Mouse (Mus musculus) skeletal muscle tissue, adult 2 months (tissue): ENCODE measurements around the gene Cnbp.

Source experiments
- DNase-seq: peaks from one replicate; pipeline ENCODE4 v3.0.0-alpha.2; 2012; ENCODE audit warnings: low read depth, low spot score

The Cnbp gene

DNA sequence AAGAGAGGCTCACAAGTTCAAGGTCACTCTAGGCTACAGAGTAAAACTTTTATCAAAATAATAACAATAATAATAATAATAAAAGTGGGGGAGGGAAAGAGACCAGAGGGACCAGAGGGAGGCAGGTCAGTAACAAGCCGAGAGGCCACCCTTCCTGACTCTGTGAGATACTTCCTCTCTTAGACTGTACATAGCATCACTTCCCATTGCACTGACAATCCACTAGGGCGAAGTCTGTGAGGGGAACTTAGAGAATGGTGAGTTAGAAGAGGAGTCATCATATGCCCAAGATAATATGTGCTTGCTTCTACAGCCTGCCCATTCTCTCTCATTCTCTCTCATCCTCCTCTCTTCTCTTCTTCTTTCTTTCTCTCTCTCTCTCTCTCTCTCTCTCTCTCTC, 44.9 kb downstream of the Cnbp start:
- DNase-seq: no peak

GRCm38 (mm10) chr6:87805448-87805847, 45.5 kb downstream of the Cnbp start:
- DNase-seq: no peak

- no peak for DNase-seq
These were observed 46.0 kb downstream of the Cnbp start for GRCm38 (mm10) chr6:87804886-87805285.

GRCm38 (mm10) chr6:87804036-87804435, 46.9 kb downstream of the Cnbp start:
- no peak for DNase-seq

DNA sequence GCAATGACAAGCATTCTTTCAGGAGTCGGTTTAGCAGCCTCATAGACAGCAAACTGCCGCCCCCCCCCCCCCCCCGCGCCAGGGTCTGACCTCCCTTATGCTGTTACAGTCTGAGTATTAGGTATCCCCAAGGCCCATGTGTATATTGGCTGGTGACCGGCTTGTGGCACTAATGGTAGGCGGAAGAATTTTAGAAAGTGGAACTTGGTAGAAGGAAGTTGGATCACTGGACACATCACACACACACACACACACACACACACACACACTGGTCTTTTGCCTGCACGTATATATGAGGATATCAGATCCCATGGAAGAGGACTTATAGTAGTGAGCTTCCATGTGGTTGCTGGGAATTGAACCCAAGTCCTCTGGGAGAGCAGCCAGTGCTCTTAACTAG, 48.4 kb downstream of the Cnbp start:
- no peak for DNase-seq

GRCm38 (mm10) chr6:87799576-87799975, 51.3 kb downstream of the Cnbp start:
- DNase-seq: no peak

DNA sequence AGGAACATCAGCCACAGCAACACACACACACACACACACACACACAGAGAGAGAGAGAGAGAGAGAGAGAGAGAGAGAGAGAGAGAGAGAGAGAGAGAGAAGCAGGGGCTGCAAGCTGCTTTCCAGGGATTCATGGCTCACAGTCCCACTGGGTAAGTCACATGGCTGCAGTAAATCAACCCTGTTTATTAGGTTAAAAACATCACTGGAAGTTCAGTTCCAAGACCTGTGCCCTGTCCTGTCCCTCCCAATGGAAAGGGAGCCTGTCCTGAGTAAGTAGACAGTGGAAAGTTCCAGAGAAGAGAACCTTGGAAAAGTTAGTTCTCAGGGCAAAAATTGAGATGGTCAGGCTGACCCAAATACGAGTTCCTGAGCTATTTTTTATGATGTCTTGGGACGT, 53.6 kb downstream of the Cnbp start:
- no peak for DNase-seq

DNA sequence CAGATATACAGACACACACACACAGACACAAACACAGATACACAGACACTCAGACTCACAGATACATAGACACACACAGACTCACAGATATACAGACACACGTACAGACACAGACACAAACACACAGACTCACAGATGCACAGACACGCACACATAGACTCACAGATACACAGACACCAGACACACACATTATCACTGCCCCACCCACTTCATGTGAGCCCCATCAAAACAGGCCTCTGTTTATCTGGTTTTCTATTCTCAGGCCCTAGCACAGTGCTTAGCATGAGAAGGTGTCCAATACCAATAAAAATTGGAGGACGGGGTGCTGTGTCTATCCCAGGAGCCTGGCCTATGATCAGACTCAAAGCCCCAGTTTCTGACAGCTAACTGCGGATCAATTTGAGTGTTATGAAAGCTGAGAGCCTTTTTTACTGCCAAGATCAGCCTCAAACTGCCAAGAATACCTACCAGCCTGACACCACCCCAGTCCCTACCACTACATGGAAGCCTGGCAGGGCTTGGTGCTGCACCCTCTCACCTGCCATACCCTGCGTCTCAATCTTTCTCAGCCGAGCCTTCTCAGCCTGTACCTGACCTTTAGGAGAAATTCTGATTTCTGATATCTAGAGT, 54.5 kb downstream of the Cnbp start:
- no peak for DNase-seq

DNA sequence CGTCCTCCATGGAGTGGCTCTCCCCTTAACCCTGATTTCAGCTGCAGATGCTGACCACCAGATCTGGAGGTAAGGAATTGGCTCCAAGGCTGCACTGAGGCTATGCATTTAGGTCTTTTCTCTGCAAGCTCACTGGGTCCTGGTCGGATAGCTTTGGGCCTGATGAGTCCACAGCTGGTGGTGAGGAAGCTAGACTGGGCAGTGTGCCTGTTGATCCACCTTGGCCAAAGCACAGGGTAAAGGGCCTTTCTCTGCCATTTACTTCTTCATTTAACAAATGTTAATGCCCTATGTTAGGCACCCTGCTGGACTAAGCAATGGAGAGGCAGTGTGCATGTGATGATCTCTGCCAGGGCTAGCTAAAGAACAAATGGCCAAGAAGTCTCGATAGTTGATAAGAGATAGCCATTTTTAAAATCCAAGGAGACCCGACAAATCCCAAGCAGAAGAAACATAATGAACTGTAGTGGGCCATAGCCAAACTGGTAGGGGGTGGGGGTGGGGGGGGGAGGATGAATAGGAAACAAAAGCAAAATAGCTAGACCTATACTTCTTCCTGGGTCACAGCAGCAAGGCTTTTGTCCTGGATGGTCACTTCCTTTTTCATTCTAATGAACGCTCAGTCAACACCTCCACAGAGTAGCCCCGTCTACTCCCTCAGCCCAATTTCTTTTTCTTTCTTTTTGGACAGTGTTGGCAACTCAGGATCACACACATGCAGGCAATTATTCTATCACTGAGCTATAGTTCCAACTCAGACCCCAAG, 55.3 kb downstream of the Cnbp start:
- no peak for DNase-seq

- no peak for DNase-seq
These were observed 56.9 kb downstream of the Cnbp start for GRCm38 (mm10) chr6:87793821-87794510.
